Mouse (Mus musculus) E14TG2a.4 (cell line): ENCODE data around the gene Tmem186.

Experiments
- CTCF ChIP-seq: conservative IDR thresholded peaks from 2 replicates; pipeline ENCODE4 v1.5.1; 2014; ENCODE audit warnings: low read length
- NANOG ChIP-seq: IDR thresholded peaks from 2 replicates; pipeline ENCODE4 v1.6.1; 2014; ENCODE audit warnings: borderline replicate concordance, low read length, mixed read lengths
- POU5F1 ChIP-seq: IDR thresholded peaks from 2 replicates; pipeline ENCODE4 v1.6.1; 2014; ENCODE audit warnings: low read length, borderline replicate concordance

- TF ChIP-seq CTCF: no peak
- TF ChIP-seq POU5F1: no peak
- TF ChIP-seq NANOG: no peak
Measured at GRCm38 (mm10) chr16:8670041-8671035, 32.8 kb upstream of the Tmem186 start.
